Mouse (Mus musculus): ENCODE measurements around the gene Avpr1b. TPM values are rescaled to one million over a fixed set of nuclear protein-coding genes. Genes with fewer than 3 reads are reported as not detected.

The Avpr1b gene
- total and polyA plus RNA-seq, 2 experiments from 2014 or later, result not detected

DNA sequence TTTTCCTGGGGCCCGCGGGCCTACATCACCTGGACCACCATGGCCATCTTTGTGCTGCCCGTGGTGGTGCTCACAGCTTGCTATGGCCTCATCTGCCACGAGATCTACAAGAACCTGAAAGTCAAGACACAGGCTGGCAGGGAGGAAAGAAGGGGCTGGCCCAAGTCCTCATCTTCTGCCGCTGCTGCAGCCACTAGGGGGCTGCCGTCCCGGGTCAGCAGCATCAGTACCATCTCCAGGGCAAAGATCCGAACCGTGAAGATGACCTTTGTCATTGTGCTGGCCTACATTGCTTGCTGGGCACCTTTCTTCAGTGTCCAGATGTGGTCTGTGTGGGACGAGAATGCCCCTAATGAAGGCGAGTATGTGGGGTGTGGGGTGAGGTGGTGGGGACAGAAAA, 1.3 kb downstream of the Avpr1b start:
- H3K9ac ChIP-seq (replicated peaks; ENCODE audit: low read length), result no peak overlapping the region
- no peak overlapping the region for H3K27ac ChIP-seq
- TF ChIP-seq CTCF (IDR thresholded peaks at IDR 0.05; ENCODE audit: low read depth), result peak; percentile 37
- H3K4me1 ChIP-seq (ENCODE audit: insufficient read depth, low read length), result no peaks in the 10 kb centered on the region
- no peaks in the 10 kb centered on the region for H3K27me3 ChIP-seq (ENCODE audit: insufficient read depth, low read length)
- no peak overlapping the region for H3K4me3 ChIP-seq (ENCODE audit: low read length)
- no peaks in the 10 kb centered on the region for H3K36me3 ChIP-seq (ENCODE audit: insufficient read depth, low read length)
- no peak overlapping the region for H3K4me2 ChIP-seq (ENCODE audit: low read depth, low read length)
- WGBS, result 32% methylated on average over 11 of the region's 11 CpGs
- no peak for DNase-seq (ENCODE audit: low spot score)
- no peaks in the 10 kb centered on the region for H3K9me3 ChIP-seq (ENCODE audit: low read length)
- ATAC-seq, result no peak

DNA sequence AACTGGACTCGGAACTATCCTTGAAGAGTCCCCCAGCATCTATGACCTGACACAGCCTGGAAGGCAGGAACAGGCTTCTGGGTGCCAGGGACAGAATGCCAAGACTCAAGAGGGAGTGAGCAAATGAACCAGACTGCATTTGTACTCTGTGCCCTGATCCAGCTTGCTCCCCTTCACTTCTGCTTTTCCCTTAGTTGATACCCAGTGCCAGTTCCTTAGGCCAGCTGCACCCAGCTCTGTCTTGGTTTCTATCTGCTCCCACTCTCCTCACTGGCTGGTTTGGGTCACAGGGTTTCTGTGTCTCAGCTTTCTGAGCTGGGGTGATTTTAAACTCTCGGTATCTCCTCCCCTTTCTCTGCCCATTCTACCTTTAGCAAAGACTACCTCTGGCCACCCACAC, 7.7 kb downstream of the Avpr1b start:
- Histone ChIP-seq H3K9ac (replicated peaks; ENCODE audit: low read length) (no peak overlapping the region), H3K4me3 (ENCODE audit: low read length) (no peak overlapping the region), H3K27me3 (ENCODE audit: insufficient read depth, low read length) (no peaks in the 10 kb centered on the region), H3K9me3 (ENCODE audit: low read length) (no peaks in the 10 kb centered on the region), H3K4me1 (ENCODE audit: insufficient read depth, low read length) (no peaks in the 10 kb centered on the region), H3K36me3 (ENCODE audit: insufficient read depth, low read length) (no peaks in the 10 kb centered on the region), H3K4me2 (ENCODE audit: low read depth, low read length) (no peak overlapping the region), H3K27ac (no peak overlapping the region)
- ATAC-seq (no peak), DNase-seq (ENCODE audit: low spot score) (no peak)
- 78% methylated on average over 2 of the region's 2 CpGs for WGBS
- no peak for TF ChIP-seq CTCF (IDR thresholded peaks at IDR 0.05; ENCODE audit: low read depth)

DNA sequence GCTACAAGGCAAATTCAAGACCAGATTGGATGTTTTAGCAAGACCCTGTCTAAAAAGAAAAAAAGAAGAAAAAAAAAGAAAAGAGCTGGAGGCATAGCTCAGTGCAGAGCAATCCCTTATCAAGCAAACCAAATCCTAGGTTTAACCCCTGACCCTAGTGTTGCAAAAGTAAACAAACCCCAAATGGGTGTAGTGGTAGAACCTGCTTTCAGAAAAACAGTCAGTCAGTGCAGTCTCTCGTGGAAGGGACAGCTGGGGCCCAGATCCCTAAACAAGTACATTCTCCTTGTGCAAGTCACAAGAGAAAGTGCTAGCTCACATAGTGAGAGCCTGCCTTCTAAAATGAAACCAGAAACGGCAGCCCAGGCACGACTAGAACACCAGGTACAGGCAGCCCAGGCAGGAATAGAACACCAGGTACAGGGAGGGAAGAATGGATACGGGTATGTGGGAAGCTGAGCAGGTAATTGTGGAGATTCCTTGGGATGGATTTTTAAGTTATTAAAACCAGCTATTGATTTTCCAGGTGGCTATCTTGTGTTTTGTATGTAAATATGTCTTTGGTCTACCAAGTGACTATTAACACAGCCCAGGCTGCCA, 13.6 kb downstream of the Avpr1b start:
- 71% methylated on average over 4 of the region's 4 CpGs for WGBS
- H3K4me3 ChIP-seq (ENCODE audit: low read length), result no peak overlapping the region
- no peak for TF ChIP-seq CTCF (IDR thresholded peaks at IDR 0.05; ENCODE audit: low read depth)

DNA sequence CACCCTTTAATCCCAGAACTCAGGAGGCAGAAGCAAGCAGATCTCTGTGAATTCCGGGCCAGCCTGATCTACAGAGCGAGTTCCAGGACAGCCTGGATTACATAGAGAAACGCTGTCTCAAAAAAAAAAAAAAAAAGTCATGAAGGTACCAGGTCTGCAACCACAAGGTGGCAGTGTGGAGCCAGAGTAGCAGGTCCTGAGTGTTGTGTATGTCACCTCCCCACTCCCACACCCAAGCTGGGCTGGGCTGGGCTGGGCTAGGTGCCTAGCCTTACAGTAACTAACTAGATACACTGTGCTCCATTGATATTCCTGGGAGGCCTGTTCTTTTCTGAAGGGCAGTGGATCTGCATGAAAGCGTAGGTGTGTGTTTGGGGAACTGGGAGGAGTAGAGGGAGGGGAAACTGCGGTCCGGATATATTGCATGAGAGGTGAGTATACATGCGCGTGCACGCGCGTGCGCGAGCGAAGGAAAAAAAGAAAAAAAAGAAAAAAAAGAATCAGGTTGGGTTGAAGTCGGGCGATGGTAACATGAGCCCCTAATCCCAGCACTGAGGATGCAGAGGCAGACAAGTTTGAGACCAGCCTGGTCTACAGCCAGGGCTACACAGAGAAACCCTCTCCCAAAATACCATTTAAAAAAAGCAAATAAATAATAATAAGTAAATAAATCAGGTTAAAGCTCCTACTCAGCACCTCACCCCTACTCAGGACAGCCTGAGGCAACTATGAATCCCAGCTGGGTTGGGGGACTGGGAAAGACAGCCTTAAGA, 14.5 kb downstream of the Avpr1b start:
- Histone ChIP-seq H3K36me3 (ENCODE audit: insufficient read depth, low read length) (no peaks in the 10 kb centered on the region), H3K4me2 (ENCODE audit: low read depth, low read length) (no peak overlapping the region), H3K27me3 (ENCODE audit: insufficient read depth, low read length) (no peaks in the 10 kb centered on the region), H3K4me1 (ENCODE audit: insufficient read depth, low read length) (no peaks in the 10 kb centered on the region), H3K27ac (no peak overlapping the region), H3K9ac (replicated peaks; ENCODE audit: low read length) (no peak overlapping the region), H3K4me3 (ENCODE audit: low read length) (no peak overlapping the region), H3K9me3 (ENCODE audit: low read length) (no peaks in the 10 kb centered on the region)
- ATAC-seq, result peak; percentile 56; the same call in 1 of the 2 replicates
- peak; percentile 74 for DNase-seq (ENCODE audit: low spot score)
- peak; percentile 73 for TF ChIP-seq CTCF (IDR thresholded peaks at IDR 0.05; ENCODE audit: low read depth)
- 82% methylated on average over 16 of the region's 16 CpGs for WGBS

More for the DNA sequence above, 13.6 kb downstream of the Avpr1b start:
- Histone ChIP-seq H3K36me3 (ENCODE audit: insufficient read depth, low read length) (no peaks in the 10 kb centered on the region), H3K27me3 (ENCODE audit: insufficient read depth, low read length) (no peaks in the 10 kb centered on the region), H3K9ac (replicated peaks; ENCODE audit: low read length) (no peak overlapping the region), H3K4me1 (ENCODE audit: insufficient read depth, low read length) (no peaks in the 10 kb centered on the region), H3K9me3 (ENCODE audit: low read length) (no peaks in the 10 kb centered on the region), H3K27ac (no peak overlapping the region), H3K4me2 (ENCODE audit: low read depth, low read length) (no peak overlapping the region)
- DNase-seq (ENCODE audit: low spot score) (no peak), ATAC-seq (no peak)

DNA sequence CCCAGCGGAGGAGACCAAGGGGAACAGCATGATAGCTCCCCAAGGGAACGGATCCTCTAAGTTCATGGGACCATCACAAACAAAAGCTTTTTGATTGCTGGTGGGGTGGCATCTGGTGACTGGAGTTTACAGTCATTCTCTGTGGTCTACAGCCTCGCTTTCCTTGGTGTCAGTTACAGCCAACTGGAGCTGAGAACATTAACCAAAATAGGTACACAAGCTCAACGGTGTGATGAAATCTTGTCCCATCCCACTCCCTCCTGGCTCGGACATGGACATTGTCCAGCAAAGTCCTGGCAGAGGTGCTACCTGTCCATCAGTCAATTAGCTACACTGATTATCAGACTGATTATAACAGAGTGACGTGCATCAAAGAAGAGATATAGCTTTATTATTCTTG, 15.6 kb downstream of the Avpr1b start:
- DNase-seq (ENCODE audit: low spot score), result no peak
- H3K27ac ChIP-seq, result no peak overlapping the region
- H3K9ac ChIP-seq (replicated peaks; ENCODE audit: low read length), result no peak overlapping the region
- ATAC-seq, result no peak
- H3K9me3 ChIP-seq (ENCODE audit: low read length), result no peaks in the 10 kb centered on the region
- H3K27me3 ChIP-seq (ENCODE audit: insufficient read depth, low read length), result no peaks in the 10 kb centered on the region
- no peak overlapping the region for H3K4me3 ChIP-seq (ENCODE audit: low read length)
- no peaks in the 10 kb centered on the region for H3K36me3 ChIP-seq (ENCODE audit: insufficient read depth, low read length)
- WGBS, result 79% methylated on average over 6 of the region's 6 CpGs
- TF ChIP-seq CTCF (IDR thresholded peaks at IDR 0.05; ENCODE audit: low read depth), result no peak
- no peak overlapping the region for H3K4me2 ChIP-seq (ENCODE audit: low read depth, low read length)
- no peaks in the 10 kb centered on the region for H3K4me1 ChIP-seq (ENCODE audit: insufficient read depth, low read length)

DNA sequence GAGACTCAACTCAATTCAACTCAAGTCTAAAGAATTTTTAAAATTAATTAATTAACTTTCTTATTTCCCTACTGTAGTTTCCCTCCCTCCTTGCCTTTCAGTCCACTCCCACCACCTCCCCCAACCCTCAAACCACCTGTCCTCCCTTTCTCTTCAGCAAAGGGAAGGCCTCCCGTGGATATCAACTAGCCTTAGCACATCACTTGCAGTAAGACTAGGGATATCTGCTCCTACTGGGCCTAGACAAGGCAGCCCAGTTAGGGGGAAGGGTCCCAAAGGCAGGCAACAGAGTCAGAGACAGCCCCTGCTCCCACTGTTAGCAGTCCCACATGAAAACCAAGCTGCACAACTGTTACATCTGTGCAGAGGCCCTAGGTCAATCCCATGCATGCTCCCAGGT, 17.1 kb downstream of the Avpr1b start:
- DNase-seq (ENCODE audit: low spot score) (no peak), ATAC-seq (no peak)
- Histone ChIP-seq H3K9me3 (ENCODE audit: low read length) (no peaks in the 10 kb centered on the region), H3K4me1 (ENCODE audit: insufficient read depth, low read length) (no peaks in the 10 kb centered on the region), H3K4me2 (ENCODE audit: low read depth, low read length) (no peak overlapping the region), H3K9ac (replicated peaks; ENCODE audit: low read length) (no peak overlapping the region), H3K27ac (no peak overlapping the region), H3K4me3 (ENCODE audit: low read length) (no peak overlapping the region), H3K36me3 (ENCODE audit: insufficient read depth, low read length) (no peaks in the 10 kb centered on the region), H3K27me3 (ENCODE audit: insufficient read depth, low read length) (no peaks in the 10 kb centered on the region)
- WGBS, result 83% methylated on average over 1 of the region's 1 CpGs
- TF ChIP-seq CTCF (IDR thresholded peaks at IDR 0.05; ENCODE audit: low read depth), result no peak
